Mouse (Mus musculus) 3134 (cell line): ENCODE results near the gene Izumo4.

Experiments used
- DNase-seq: peaks from one replicate; pipeline ENCODE4 v3.0.0-alpha.2; 2011; ENCODE audit warnings: low spot score; ENCODE audit not compliant: insufficient read length; ENCODE audit errors: extremely low read depth

Izumo4 gene

GRCm38 (mm10) chr10:80684984-80685383 is 17.0 kb upstream of the Izumo4 start:
- DNase-seq: no peak

GRCm38 (mm10) chr10:80686617-80687016 is 15.4 kb upstream of the Izumo4 start:
- no peak for DNase-seq

- DNase-seq: no peak
Observed at GRCm38 (mm10) chr10:80687850-80688249, 14.1 kb upstream of the Izumo4 start.

- no peak for DNase-seq
Observed at GRCm38 (mm10) chr10:80692249-80693165, 9.5 kb upstream of the Izumo4 start.

GRCm38 (mm10) chr10:80693401-80694045 is 8.5 kb upstream of the Izumo4 start:
- DNase-seq: no peak

- no peak for DNase-seq
Observed at GRCm38 (mm10) chr10:80694159-80694938, 7.6 kb upstream of the Izumo4 start.

GRCm38 (mm10) chr10:80695186-80695585 is 6.8 kb upstream of the Izumo4 start:
- DNase-seq: no peak

- DNase-seq: no peak
Observed at GRCm38 (mm10) chr10:80695801-80696501, 6.0 kb upstream of the Izumo4 start.

- DNase-seq: no peak
Observed at GRCm38 (mm10) chr10:80696502-80697392, 5.2 kb upstream of the Izumo4 start.

- DNase-seq: no peak
Observed at GRCm38 (mm10) chr10:80697393-80697787, 4.6 kb upstream of the Izumo4 start.

GRCm38 (mm10) chr10:80697812-80698211 is 4.2 kb upstream of the Izumo4 start:
- no peak for DNase-seq

- no peak for DNase-seq
Observed at GRCm38 (mm10) chr10:80698605-80699004, 3.4 kb upstream of the Izumo4 start.

GRCm38 (mm10) chr10:80700038-80700504 is 1.9 kb upstream of the Izumo4 start:
- DNase-seq: no peak

- no peak for DNase-seq
Observed at GRCm38 (mm10) chr10:80700732-80701131, 1.3 kb upstream of the Izumo4 start.

GRCm38 (mm10) chr10:80702536-80703390 is 779 bp downstream of the Izumo4 start:
- DNase-seq: peak; percentile 97

- DNase-seq: no peak
Observed at GRCm38 (mm10) chr10:80703643-80704042, 1.7 kb downstream of the Izumo4 start.

GRCm38 (mm10) chr10:80704418-80704817 is 2.4 kb downstream of the Izumo4 start:
- DNase-seq: no peak

GRCm38 (mm10) chr10:80705033-80705432 is 3.0 kb downstream of the Izumo4 start:
- no peak for DNase-seq

GRCm38 (mm10) chr10:80705479-80705878 is 3.5 kb downstream of the Izumo4 start:
- no peak for DNase-seq
